Mouse (Mus musculus) forebrain, embryonic 14.5 days (tissue): ENCODE measurements around the gene Fn1. TPM values are rescaled to one million over a fixed set of nuclear protein-coding genes. Genes with fewer than 3 reads are reported as not detected.

Source experiments
- ATAC-seq: fragments of 200-750 bp; cut with Nextera tagmentation; 2 replicates; pipeline ENCODE4 v1.8.0; 2017; ENCODE audit warnings: mild to moderate bottlenecking, moderate library complexity
- DNase-seq: peaks from one replicate; pipeline ENCODE4 v3.0.0-alpha.2; 2015; ENCODE audit warnings: low spot score
- H3K27ac ChIP-seq: fragments of 300-500 bp; sonication (generic); 2 replicates; pipeline ENCODE4 v1.5.1; 2014; ENCODE audit warnings: low read depth, mild to moderate bottlenecking, control low read depth, low read length, moderate library complexity
- H3K27me3 ChIP-seq: fragments of 300-500 bp; sonication (generic); replicated peaks from 2 replicates; pipeline ENCODE4 v1.6.1; 2014; ENCODE audit warnings: low read length, control low read depth, mixed read lengths; ENCODE audit not compliant: control insufficient read depth, insufficient read depth
- H3K36me3 ChIP-seq: fragments of 300-500 bp; sonication (generic); 2 replicates; pipeline ENCODE4 v1.6.1; 2014; ENCODE audit warnings: low read length, control low read depth; ENCODE audit not compliant: control insufficient read depth, insufficient read depth
- H3K4me1 ChIP-seq: fragments of 300-500 bp; sonication (generic); 2 replicates; pipeline ENCODE4 v1.6.1; 2014; ENCODE audit warnings: antibody characterized with exemption, low read length, control low read depth; ENCODE audit not compliant: control insufficient read depth, insufficient read depth
- H3K4me2 ChIP-seq: fragments of 300-500 bp; sonication (generic); 2 replicates; pipeline ENCODE4 v1.6.1; 2014; ENCODE audit warnings: mild to moderate bottlenecking, control low read depth, low read length
- H3K4me3 ChIP-seq: fragments of 300-500 bp; sonication (generic); 2 replicates; pipeline ENCODE4 v1.5.1; 2014; ENCODE audit warnings: low read depth, low read length, control low read depth
- H3K9ac ChIP-seq: fragments of 300-500 bp; sonication (generic); 2 replicates; pipeline ENCODE4 v1.6.1; 2014; ENCODE audit warnings: mild to moderate bottlenecking, low read length, control low read depth, moderate library complexity
- H3K9me3 ChIP-seq: fragments of 300-500 bp; sonication (generic); replicated peaks from 2 replicates; pipeline ENCODE4 v1.6.1; 2016; ENCODE audit warnings: low read length, control low read depth, mixed read lengths; ENCODE audit not compliant: control insufficient read depth
- whole genome bisulfite sequencing: fragments of 180-500 bp; shearing (Covaris S2); extraction: QIAGEN DNeasy Blood & Tissue Kit; methylation state at CpG from one replicate; pipeline ENCODE4 v1.1.7; 2014; 5-methylcytosine and 5-hydroxymethylcytosine counted together
- polyA plus RNA-seq: library from polyadenylated mRNA; unstranded; fragments of >200 nt; fragmentation: Nextera tagmentation; extraction: Ambion mirVana; gene quantifications from 2 replicates; pipeline ENCODE4 v1.2.1, GENCODE M21; 2014

The Fn1 gene
- polyA plus RNA-seq, 1 experiment from 2014 or later = 22.5 TPM

DNA sequence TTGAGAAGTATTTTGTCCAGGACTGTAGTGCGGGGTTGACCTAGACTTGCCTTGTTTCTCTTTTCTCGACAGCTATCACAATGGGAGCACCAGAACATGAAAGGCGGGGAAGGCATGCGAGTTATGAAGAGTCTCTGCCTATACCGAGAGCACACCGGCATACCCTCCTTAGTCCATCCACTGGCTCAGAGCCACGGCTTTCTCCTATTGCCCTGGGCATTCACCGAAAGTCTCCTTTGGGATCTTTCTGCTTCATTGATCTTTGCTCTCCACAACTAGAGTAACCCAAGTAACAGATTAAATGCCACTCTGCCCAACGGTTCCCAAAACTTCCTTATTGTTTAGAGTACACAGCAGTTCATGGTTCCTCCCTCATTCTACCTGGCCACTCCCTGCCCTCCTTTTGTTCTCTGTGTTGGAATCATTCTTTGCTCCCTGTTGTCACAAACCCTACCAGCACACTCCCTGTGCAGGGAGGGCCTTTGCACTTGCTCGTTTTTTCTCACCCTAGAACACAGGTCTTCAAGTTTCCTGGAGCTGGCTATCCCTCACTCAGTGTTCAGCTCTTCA lies 102.3 kb downstream of the Fn1 start:
- no peak overlapping the region for H3K4me3 ChIP-seq
- no peak overlapping the region for H3K4me2 ChIP-seq
- H3K27ac ChIP-seq = no peak overlapping the region
- WGBS = 79% methylated on average over 10 of the region's 10 CpGs
- DNase-seq = no peak
- no peaks in the 10 kb centered on the region for H3K4me1 ChIP-seq
- H3K27me3 ChIP-seq = no peaks in the 10 kb centered on the region
- ATAC-seq = no peak
- H3K9ac ChIP-seq = no peak overlapping the region
- no peaks in the 10 kb centered on the region for H3K9me3 ChIP-seq
- H3K36me3 ChIP-seq = no peaks in the 10 kb centered on the region

DNA sequence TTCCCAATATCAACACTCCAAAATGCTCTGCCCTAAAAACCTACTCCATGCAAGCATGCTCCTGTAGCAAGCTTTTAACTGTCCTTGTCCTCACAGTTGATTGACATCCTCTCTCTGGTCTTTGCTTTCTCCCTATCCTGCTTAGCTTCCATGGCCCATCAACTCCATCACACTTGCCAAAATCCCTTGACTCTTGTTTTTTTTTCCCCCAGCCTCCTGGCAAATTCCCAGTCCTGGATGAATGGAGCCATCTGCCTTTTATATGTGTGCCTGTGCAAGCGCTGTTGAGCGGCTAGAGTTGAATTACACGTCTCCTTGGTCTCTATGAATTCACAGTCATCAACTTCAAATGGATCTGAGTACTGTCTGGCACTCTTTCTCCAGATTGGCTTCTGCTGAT lies 112.6 kb downstream of the Fn1 start:
- no peak overlapping the region for H3K4me2 ChIP-seq
- H3K9me3 ChIP-seq = no peaks in the 10 kb centered on the region
- DNase-seq (peak; percentile 49), ATAC-seq (0 out of 2 replicates have a peak, but pooled peaks have one; percentile 20)
- no peak overlapping the region for H3K4me3 ChIP-seq
- no peaks in the 10 kb centered on the region for H3K36me3 ChIP-seq
- WGBS = 62% methylated on average over 3 of the region's 3 CpGs
- H3K4me1 ChIP-seq = no peaks in the 10 kb centered on the region
- no peak overlapping the region for H3K9ac ChIP-seq
- no peaks in the 10 kb centered on the region for H3K27me3 ChIP-seq
- H3K27ac ChIP-seq = no peak overlapping the region

- WGBS = 92% methylated on average over 4 of the region's 4 CpGs
- no peak overlapping the region for H3K4me3 ChIP-seq
Measured at GRCm38 (mm10) chr1:71539641-71540040, 113.4 kb downstream of the Fn1 start.

More at GRCm38 (mm10) chr1:71539641-71540040, 113.4 kb downstream of the Fn1 start:
- Histone ChIP-seq H3K4me2 (no peak overlapping the region), H3K27me3 (no peaks in the 10 kb centered on the region), H3K27ac (no peak overlapping the region), H3K9me3 (no peaks in the 10 kb centered on the region), H3K4me1 (no peaks in the 10 kb centered on the region), H3K9ac (no peak overlapping the region), H3K36me3 (no peaks in the 10 kb centered on the region)
- ATAC-seq (no peak), DNase-seq (no peak)

Other genes starting within 250 kb of the Fn1 start
- not detected in 2 replicates for gene Abca12, start 238.3 kb downstream of the Fn1 start, polyA plus RNA-seq
- gene Atic, start 96.0 kb downstream of the Fn1 start, polyA plus RNA-seq = 41.4 and 43.0 TPM in 2 replicates